Mouse (Mus musculus) gastrocnemius, postnatal 36 days (tissue): ENCODE data around the gene Traf1. TPM values are rescaled to one million over a fixed set of nuclear protein-coding genes. Genes with fewer than 3 reads are reported as not detected.
A peak's percentile ranks its signal among the peaks of the same experiment; 100 is the strongest.

Source experiments
- DNase-seq, 2 experiments: peaks; one replicate each; pipeline ENCODE4 v3.0.0; 2022
- intact Hi-C: fragments of 180-260 bp; cut with DNase I; formaldehyde crosslinking; loops from one replicate; pipeline ENCODE4 v1.15.1; 2025
- total RNA-seq, 2 experiments: library from RNA; stranded (reverse); gene quantifications; 2 replicates each; pipeline ENCODE4 v1.2.3; 2021

Gene Traf1
- total RNA-seq, 2 experiments from 2014 or later = 0.76 to 1.1 TPM

DNA sequence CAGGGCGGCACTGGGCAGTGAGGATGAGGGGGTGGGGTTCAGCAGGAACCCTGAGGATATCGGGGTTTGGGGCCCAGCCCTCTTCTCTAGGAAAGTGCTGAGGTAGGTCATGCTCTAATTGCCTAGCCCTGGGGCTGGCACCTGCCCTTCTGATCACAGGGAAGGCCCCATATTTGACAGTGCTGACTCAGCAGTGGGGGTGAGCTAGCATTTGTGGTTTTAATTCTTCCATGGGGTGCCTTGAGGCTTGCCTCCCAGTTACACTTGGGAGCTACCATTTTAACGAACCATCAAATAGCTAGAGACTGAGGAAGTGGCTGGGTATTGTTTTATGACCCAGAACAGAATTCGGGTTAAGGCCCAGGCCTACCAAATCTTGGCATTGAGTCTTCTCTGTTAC is 16.0 kb downstream of the Traf1 start:
- no peak for DNase-seq
- intact Hi-C loops = no loop called here

DNA sequence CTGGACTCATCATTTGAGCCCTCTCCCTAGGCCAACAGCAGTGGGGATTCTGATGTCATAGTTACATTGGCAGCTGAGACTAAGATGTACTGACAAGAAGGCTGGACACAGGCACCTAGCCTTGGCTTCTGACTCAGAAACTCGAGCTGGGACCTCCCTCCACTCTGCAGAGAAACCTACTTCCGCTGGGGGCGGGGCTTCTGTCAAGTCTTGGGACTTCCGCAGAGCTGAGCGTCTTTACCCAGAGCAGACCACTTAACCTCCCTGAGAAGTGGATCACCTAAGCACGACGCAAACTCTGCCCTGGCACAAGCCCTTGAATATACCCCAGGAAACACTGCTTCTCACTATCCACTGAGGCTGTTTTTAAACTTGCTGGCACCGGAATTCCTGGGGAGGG is 16.8 kb downstream of the Traf1 start:
- intact Hi-C loops = no loop called here
- DNase-seq = peak in 1 of 2 experiments; percentile 37

DNA sequence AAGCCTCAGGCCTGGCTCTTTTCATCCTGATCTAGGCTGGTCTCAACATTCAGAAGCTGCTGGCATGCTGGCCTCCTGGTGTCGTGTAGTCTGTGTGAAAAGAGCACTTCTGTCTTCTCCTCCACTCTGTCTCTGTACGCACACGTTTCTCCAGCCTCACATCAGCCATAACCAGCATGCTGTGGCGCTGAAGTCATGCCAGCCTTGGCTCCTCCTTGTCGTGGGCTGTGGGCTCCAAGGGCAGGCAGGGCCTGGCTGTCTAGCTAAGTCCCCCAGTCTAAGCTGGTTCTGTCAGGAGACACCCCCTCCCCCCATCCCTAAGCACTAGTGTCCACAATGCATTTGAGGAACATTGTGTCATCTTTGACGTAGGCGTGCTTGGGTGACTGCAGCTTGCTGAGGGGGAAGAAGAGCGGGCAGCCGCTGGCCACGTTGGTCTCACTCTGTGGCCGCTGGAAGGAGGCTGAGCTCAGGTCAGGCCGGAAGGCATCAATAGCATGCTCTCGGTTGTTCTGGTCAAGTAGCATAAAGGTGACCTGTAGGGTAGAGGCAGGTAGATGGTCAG is 17.9 kb downstream of the Traf1 start:
- intact Hi-C loops = no loop called here
- DNase-seq = no peak

DNA sequence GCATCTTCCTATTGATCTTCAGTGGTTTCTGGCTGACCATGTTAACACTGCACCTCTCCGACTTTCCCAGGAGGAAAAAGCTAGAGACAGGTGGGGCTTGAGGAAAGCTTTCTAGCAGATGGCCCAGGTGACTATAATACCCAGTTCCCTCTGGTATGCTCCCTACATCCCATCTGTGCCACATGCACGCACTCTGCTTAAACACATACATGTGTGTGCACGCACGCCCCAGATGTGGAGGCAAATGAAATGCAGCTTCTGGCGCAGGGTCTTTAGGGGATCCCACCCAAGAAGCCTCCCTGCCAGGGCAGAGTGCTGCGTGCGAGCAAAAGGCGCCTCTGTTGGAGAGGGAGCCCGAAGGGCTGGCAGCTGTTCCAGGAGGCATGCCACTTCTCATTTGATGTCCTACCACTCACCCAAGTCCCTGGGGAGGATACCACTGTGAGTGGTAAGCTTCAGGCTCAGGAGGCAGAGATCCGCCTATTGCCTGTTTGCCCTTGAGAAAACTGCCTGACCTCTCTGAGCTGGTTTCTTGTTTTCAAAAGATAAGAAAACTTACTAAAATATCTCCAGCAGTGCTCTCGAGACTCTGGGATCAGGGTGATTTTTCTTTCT is 20.4 kb downstream of the Traf1 start:
- intact Hi-C loops = no loop called here
- DNase-seq = no peak

DNA sequence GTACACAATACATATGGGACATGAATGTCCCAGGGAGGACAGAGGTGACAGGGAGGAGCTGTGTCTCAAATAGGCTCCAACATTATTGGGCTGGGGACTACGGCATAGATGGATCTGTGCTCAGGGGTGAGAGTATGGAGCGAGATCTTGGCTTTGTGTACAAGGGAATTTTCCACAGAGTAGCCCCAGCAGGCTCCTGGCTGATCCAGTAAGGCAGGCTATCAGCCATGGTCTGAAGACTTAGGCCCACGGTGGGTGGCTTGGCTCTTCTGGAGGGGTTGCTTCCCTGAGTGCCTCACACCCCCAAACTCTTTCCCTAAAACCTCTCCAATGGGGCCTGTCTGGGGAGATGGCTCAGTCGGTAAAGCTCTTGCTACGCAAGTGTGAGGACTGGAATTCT is 21.3 kb downstream of the Traf1 start:
- intact Hi-C loops = no loop called here
- no peak for DNase-seq

- intact Hi-C loops = no loop called here
- DNase-seq = peak in 1 of 2 experiments; percentile 42
Measured at GRCm38 (mm10) chr2:34938269-34939208, 23.0 kb downstream of the Traf1 start.

GRCm38 (mm10) chr2:34937460-34937859 is 24.1 kb downstream of the Traf1 start:
- DNase-seq = no peak
- intact Hi-C loops = no loop called here

DNA sequence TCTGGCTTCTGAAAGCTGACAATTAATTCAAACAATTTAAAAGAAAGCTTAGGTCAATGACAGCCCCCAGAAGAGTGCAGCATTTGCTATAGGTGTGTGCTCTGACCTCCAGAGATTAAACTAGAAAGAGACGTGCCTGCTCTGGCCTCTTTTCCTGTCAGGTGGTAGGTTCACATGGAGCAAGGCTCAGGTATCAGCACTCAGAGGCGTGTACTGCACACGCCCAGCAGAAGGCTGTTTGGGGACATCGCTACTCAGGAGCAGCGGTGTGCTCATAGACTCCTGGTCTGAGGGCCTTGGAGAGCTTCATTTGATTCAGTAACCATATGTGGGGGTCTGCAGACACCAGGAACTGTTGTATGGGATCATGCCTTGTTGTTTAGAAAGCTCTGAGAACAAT is 34.3 kb downstream of the Traf1 start:
- no peak for DNase-seq
- intact Hi-C loops = no loop called here

- intact Hi-C loops = no loop called here
- DNase-seq = no peak
Measured at GRCm38 (mm10) chr2:34922729-34923128, 38.8 kb downstream of the Traf1 start.

DNA sequence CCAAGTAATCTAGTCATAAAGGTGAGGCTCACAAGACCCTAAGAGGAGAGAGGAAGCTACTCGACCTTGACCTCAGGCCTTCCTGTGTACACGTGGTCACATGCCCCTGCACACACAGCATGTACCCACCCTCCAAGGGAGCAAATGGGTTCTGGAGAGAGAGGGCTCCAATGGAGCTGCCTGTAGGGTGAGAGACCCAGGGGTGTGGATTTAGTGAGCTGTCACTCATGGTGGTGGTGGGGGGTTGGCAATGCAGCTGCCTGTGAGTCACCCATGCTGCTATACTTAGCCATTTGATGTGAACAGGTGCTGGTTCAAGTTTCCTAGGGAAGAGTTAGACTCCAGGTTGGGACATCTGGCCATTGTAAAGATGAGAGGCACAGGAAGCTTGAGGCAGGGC is 41.4 kb downstream of the Traf1 start:
- no peak for DNase-seq
- intact Hi-C loops = no loop called here

GRCm38 (mm10) chr2:34915103-34915502 is 46.5 kb downstream of the Traf1 start:
- intact Hi-C loops = no loop called here
- DNase-seq = no peak

GRCm38 (mm10) chr2:34914823-34915082 is 46.8 kb downstream of the Traf1 start:
- intact Hi-C loops = no loop called here
- no peak for DNase-seq

DNA sequence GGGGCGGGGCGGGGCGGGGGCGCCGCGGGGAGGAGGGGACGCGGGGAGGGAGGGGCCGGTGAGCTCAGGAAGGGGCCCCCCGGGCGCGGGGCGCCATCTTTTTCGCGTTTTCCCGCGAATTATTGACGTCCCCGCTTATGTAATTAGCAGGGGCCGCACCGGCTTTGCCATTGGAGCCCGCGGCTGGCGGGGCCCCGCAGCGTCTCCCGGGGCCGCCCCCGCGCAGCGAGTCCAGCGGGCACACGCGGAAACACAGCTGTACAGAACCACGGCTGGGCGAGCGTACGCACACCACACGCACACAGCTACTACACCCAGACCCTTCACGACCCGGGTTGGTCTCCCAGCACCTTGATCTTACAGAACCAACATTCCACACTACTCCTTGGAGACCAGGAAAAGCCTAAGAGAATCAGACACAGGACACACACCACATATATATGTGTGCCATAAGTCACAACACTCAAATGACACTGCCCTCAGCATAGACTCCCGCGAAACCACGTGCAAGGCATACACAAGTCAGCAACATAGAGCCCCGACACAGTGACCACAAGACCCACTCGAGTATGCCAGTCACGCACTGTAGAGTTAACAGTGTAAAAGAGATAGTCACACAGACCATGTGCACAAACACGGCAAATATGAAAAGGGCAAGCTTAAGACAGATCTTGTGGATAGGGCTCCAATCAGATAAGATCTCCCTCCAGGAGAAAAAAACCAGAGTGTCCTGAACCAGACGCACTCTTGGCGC is 47.3 kb downstream of the Traf1 start:
- DNase-seq = peak in 1 of 2 experiments; percentile 37
- intact Hi-C loops = no loop called here

GRCm38 (mm10) chr2:34913218-34914068 is 48.1 kb downstream of the Traf1 start, which contains the start of gene Phf19:
Phf19 (minus strand) TSS chr2:34914026.
- peak; percentile 31 to 37 for DNase-seq
- intact Hi-C loops = no loop called here

DNA sequence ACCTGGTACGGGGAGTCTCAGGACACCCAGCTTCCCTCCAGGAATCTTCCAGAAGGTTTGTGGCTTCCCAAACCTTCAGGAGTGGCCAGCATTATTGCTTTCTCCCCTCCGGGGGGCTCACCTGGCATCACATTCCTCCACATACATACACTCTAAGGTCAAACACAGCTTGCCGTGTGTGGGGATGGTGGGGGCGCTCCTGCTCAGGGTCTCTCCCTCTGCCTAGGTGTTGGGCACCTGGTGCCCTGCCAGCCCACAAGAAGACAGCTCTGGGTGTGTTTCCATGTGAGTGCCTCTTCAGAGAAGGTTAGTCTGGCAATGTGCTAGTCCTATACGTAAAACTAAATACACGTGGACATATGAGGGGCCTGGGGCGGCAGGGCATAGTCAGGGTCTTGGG is 49.0 kb downstream of the Traf1 start:
- DNase-seq = no peak
- intact Hi-C loops = no loop called here

- intact Hi-C loops = no loop called here
- DNase-seq = no peak
Measured at GRCm38 (mm10) chr2:34911871-34912270, 49.7 kb downstream of the Traf1 start.

DNA sequence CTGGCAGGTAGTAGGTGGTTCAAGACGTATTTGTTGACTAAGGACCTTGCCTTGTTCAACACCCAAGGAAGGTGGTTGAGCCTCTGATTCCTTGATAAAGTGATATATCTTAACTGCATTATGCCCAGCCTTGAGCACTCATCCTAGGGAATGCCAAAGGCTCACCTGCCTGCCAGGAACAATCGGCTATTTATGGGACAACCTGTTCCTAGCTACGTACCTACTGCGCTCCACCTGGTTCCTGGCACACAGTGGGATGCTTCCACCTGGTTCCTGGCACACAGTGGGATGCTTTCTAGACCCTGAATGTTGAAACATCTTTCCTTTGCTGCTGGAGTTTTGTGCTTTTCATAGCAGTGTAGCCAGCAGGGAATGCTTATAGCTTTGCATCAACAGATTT is 51.9 kb downstream of the Traf1 start:
- DNase-seq = no peak
- intact Hi-C loops = no loop called here

GRCm38 (mm10) chr2:34906861-34907604 is 54.5 kb downstream of the Traf1 start:
- peak; percentile 51 to 60 for DNase-seq
- intact Hi-C loops = no loop called here

DNA sequence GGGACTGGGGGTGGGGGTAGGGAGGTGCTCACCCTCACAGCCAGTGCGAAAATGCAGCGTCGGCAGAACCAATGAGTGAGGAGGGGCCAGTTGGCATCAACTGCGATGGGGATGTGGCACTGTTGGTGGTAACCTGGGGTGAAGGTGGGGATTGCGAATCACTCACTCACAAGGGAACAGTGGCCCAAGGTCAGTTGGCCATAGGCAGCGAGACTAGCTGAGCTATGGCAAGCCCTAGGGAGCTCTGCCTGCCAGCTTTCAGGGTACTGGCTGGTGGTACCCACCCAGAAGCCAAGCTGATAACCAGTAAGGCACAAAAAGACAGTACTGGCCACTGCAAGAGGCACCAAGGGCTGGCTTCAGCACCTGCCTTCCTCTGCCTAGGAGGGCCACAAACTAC is 55.1 kb downstream of the Traf1 start:
- intact Hi-C loops = no loop called here
- no peak for DNase-seq
